Mouse (Mus musculus) lung, postnatal 0 days (tissue): ENCODE results near the gene Slc10a1. TPM values are rescaled to one million over a fixed set of nuclear protein-coding genes. Genes with fewer than 3 reads are reported as not detected.
A peak's percentile ranks its signal among the peaks of the same experiment; 100 is the strongest.

Experiments used
- ATAC-seq: fragments of 200-750 bp; cut with Nextera tagmentation; 2 replicates; pipeline ENCODE4 v1.8.0; 2017; ENCODE audit warnings: moderate library complexity
- DNase-seq: peaks from one replicate; pipeline ENCODE4 v3.0.0-alpha.2; 2016; ENCODE audit warnings: low spot score
- H3K27ac ChIP-seq: fragments of 300-500 bp; sonication (generic); 2 replicates; pipeline ENCODE4 v1.5.1; 2014; ENCODE audit warnings: antibody characterized with exemption, mild to moderate bottlenecking, low read length, mixed read lengths
- H3K27me3 ChIP-seq: fragments of 300-500 bp; sonication (generic); replicated peaks from 2 replicates; pipeline ENCODE4 v1.6.1; 2014; ENCODE audit warnings: low read length, mixed read lengths; ENCODE audit not compliant: insufficient read depth
- H3K36me3 ChIP-seq: fragments of 300-500 bp; sonication (generic); 2 replicates; pipeline ENCODE4 v1.6.1; 2014; ENCODE audit warnings: low read length, mixed read lengths; ENCODE audit not compliant: insufficient read depth
- H3K4me1 ChIP-seq: fragments of 300-500 bp; sonication (generic); 2 replicates; pipeline ENCODE4 v1.6.1; 2014; ENCODE audit warnings: antibody characterized with exemption, low read depth, low read length, mixed read lengths; ENCODE audit not compliant: insufficient read depth
- H3K4me2 ChIP-seq: fragments of 300-500 bp; sonication (generic); replicated peaks from 2 replicates; pipeline ENCODE4 v1.6.1; 2014; ENCODE audit warnings: low read depth, mild to moderate bottlenecking, low read length, moderate library complexity, mixed read lengths
- H3K4me3 ChIP-seq: fragments of 300-500 bp; sonication (generic); 2 replicates; pipeline ENCODE4 v1.5.1; 2014; ENCODE audit warnings: low read depth, low read length
- H3K9ac ChIP-seq: fragments of 300-500 bp; sonication (generic); replicated peaks from 2 replicates; pipeline ENCODE4 v1.6.1; 2014; ENCODE audit warnings: low read depth, mild to moderate bottlenecking
- H3K9me3 ChIP-seq: fragments of 300-500 bp; sonication (generic); 2 replicates; pipeline ENCODE4 v1.6.1; 2016; ENCODE audit warnings: low read length, mixed read lengths
- CTCF ChIP-seq: IDR thresholded peaks from 2 replicates; pipeline ENCODE4 v1.5.1; 2016; ENCODE audit warnings: antibody characterized with exemption, mild to moderate bottlenecking
- EP300 ChIP-seq: IDR thresholded peaks from 2 replicates; pipeline ENCODE4 v1.6.1; 2016; ENCODE audit warnings: antibody characterized with exemption, mild to moderate bottlenecking, control low read depth
- WGBS: fragments of 180-500 bp; shearing (Covaris S2); extraction: QIAGEN DNeasy Blood & Tissue Kit; methylation state at CpG from one replicate; pipeline ENCODE4 v1.1.7; 2014; 5-methylcytosine and 5-hydroxymethylcytosine counted together
- polyA plus RNA-seq: library from polyadenylated mRNA; unstranded; fragments of >200 nt; fragmentation: Nextera tagmentation; extraction: Ambion mirVana; gene quantifications from 2 replicates; pipeline ENCODE4 v1.2.1, GENCODE M21; 2015

Gene Slc10a1
- polyA plus RNA-seq, 1 experiment from 2014 or later, result 0.47 TPM

GRCm38 (mm10) chr12:80921301-80921700, 47.2 kb downstream of the Slc10a1 start:
- WGBS, result 88% methylated on average over 5 of the region's 5 CpGs
- Histone ChIP-seq H3K4me1 (no peaks in the 10 kb centered on the region; the same call in 1 of the 2 replicates), H3K9me3 (no peaks in the 10 kb centered on the region), H3K9ac (no peak overlapping the region), H3K27ac (no peak overlapping the region), H3K27me3 (no peaks in the 10 kb centered on the region), H3K4me3 (no peak overlapping the region), H3K36me3 (no peaks in the 10 kb centered on the region), H3K4me2 (no peak overlapping the region)
- no peak for DNase-seq
- TF ChIP-seq CTCF (no peak), EP300 (no peak)
- no peak for ATAC-seq

DNA sequence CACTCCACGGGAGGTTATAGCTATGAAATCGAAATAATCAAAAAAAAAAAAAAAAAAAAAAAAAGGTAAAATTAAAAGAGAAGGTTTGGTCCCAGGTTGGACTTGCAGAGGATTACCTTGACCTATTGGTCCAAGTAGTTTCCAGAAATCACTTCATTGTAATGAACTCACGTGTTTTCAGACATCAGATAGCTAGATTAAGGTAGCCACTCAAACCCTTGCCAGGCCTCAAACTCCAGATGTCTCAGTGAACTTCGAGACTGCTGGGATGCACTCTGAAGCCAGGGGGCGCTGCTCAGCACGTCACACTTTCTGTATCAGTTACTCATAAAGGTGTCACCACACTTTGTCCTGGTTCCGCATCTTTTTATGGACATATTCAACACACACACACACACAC, 50.7 kb downstream of the Slc10a1 start:
- H3K36me3 ChIP-seq, result no peaks in the 10 kb centered on the region
- no peaks in the 10 kb centered on the region for H3K27me3 ChIP-seq
- H3K27ac ChIP-seq, result no peak overlapping the region
- no peaks in the 10 kb centered on the region for H3K9me3 ChIP-seq
- no peak overlapping the region for H3K4me3 ChIP-seq
- H3K4me1 ChIP-seq, result no peaks in the 10 kb centered on the region
- DNase-seq, result no peak
- no peak overlapping the region for H3K9ac ChIP-seq
- ATAC-seq, result no peak
- TF ChIP-seq CTCF, result peak; percentile 61
- no peak for TF ChIP-seq EP300
- WGBS, result 53% methylated on average over 7 of the region's 7 CpGs
- H3K4me2 ChIP-seq, result no peak overlapping the region

DNA sequence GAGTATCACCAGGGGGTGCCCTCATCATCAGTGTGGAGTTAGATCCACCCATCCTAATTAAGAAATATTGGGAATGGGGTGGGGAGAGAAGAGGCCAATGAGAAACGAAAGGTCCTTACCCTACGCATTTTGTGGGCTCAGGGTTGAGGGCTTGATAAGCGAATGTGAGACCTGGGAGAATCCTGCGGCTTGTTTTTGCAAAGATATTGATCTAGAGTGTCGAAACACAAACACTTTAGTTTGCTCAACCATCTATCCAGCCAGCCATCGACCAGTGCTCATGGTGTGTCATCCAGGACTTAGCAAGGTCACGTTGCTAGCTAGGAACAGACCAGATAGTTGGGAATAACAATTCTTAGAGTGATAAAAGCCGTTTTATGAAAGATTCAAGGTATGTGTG, 58.9 kb downstream of the Slc10a1 start:
- 65% methylated on average over 8 of the region's 8 CpGs for WGBS
- TF ChIP-seq EP300, result no peak
- no peak for TF ChIP-seq CTCF
- Histone ChIP-seq H3K4me3 (no peak overlapping the region), H3K4me2 (no peak overlapping the region), H3K27ac (no peak overlapping the region), H3K4me1 (no peaks in the 10 kb centered on the region), H3K9ac (no peak overlapping the region), H3K9me3 (no peaks in the 10 kb centered on the region), H3K36me3 (no peaks in the 10 kb centered on the region), H3K27me3 (no peaks in the 10 kb centered on the region)
- no peak for ATAC-seq
- DNase-seq, result no peak

Other genes with a start within 250 kb of the Slc10a1 start
- gene Ccdc177, start 208.0 kb downstream of the Slc10a1 start, polyA plus RNA-seq, result 0.02 TPM in 1 of 2 replicates, not detected in the other
- gene Susd6, start 178.2 kb downstream of the Slc10a1 start, polyA plus RNA-seq, result 26.5 and 34.9 TPM in 2 replicates
- gene Srsf5, start 23.2 kb downstream of the Slc10a1 start, polyA plus RNA-seq, result 442 and 529 TPM in 2 replicates
- gene Smoc1, start 58.1 kb upstream of the Slc10a1 start, polyA plus RNA-seq, result 0.19 and 0.45 TPM in 2 replicates